Mouse (Mus musculus): ENCODE results near the gene Ttc5. TPM values are rescaled to one million over a fixed set of nuclear protein-coding genes. Genes with fewer than 3 reads are reported as not detected.

Ttc5 gene
- total and polyA plus RNA-seq, 3 experiments, result 24.2 to 28.1 TPM; not detected in 1

DNA sequence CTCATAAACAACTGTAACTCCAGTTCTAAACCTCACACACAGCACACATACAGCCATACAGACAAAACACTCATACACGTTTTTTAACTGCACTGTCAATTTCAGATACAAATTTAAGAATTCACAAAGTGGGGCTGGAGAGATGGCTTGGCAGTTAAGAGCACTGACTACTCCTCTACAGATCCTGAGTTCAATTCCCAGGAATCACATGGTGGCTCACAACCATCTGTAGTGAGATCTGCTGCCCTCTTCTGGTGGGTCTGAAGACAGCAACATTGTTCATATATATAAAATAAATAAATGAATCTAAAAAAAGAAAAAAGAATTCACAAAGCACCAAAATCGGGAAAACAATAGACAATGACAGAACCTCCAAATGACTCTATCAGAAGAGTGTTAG lies 14.0 kb downstream of the Ttc5 start:
- Histone ChIP-seq H3K9ac (ENCODE audit: control insufficient read depth, low read depth, low read length, poor library complexity, severe bottlenecking) (no peak overlapping the region), H3K9me3 (replicated peaks; ENCODE audit: insufficient read depth, low read length) (no peaks in the 10 kb centered on the region), H3K27me3 (ENCODE audit: control insufficient read depth in 1 of 2, insufficient read depth in 2 of 2, low read length in 2 of 2) (no peaks in the 10 kb centered on the region), H3K4me3 (ENCODE audit: control insufficient read depth in 1 of 2, insufficient read depth in 1 of 2, low read depth in 2 of 2, low read length in 2 of 2) (no peak overlapping the region), H3K4me1 (ENCODE audit: control insufficient read depth in 1 of 2, insufficient read depth in 2 of 2, low read length in 2 of 2) (no peaks in the 10 kb centered on the region), H3K79me2 (ENCODE audit: control insufficient read depth, insufficient read depth, low read length, poor library complexity) (no peaks in the 10 kb centered on the region), H3K36me3 (ENCODE audit: control insufficient read depth in 1 of 2, insufficient read depth in 2 of 2, low read length in 2 of 2) (peaks cover 0 to 1% of the 10 kb centered on the region in 2 experiments; a peak in 1 of 4 replicates), H3K27ac (ENCODE audit: control insufficient read depth, low read depth, low read length) (no peak overlapping the region)
- DNase-seq (ENCODE audit: low read depth, low spot score), result peak; percentile 55
- no peak for TF ChIP-seq HCFC1 (IDR thresholded peaks at IDR 0.05; ENCODE audit: low read depth, low read length)
- no peak for TF ChIP-seq MAX (IDR thresholded peaks at IDR 0.05; ENCODE audit: low read length)
- 0 out of 2 replicates have a peak, but pooled peaks have one; percentile 18 for TF ChIP-seq ZC3H11A (IDR thresholded peaks at IDR 0.05; ENCODE audit: low read depth, low read length)
- no peak for TF ChIP-seq MYB (IDR thresholded peaks at IDR 0.05; ENCODE audit: low read depth, low read length)
- no peak for TF ChIP-seq CHD2 (IDR thresholded peaks at IDR 0.05; ENCODE audit: low read length)
- no peak for TF ChIP-seq SIN3A (IDR thresholded peaks at IDR 0.05; ENCODE audit: low read length)
- TF ChIP-seq UBTF (IDR thresholded peaks at IDR 0.05; ENCODE audit: borderline replicate concordance, insufficient read depth, low read depth, low read length), result no peak
- no peak for TF ChIP-seq E2F4 (IDR thresholded peaks at IDR 0.05; ENCODE audit: borderline replicate concordance, low read depth, low read length)
- TF ChIP-seq USF2 (IDR thresholded peaks at IDR 0.05; ENCODE audit: borderline replicate concordance in 1 of 2, insufficient read depth in 1 of 2, low read depth in 1 of 2, low read length in 2 of 2), result no peak
- no peak for TF ChIP-seq MAZ (IDR thresholded peaks at IDR 0.05; ENCODE audit: low read depth, low read length)
- TF ChIP-seq ELF1 (IDR thresholded peaks at IDR 0.05; ENCODE audit: low read depth, low read length), result no peak
- TF ChIP-seq NRF1 (IDR thresholded peaks at IDR 0.05; ENCODE audit: insufficient read depth, low read depth, low read length, poor library complexity, severe bottlenecking), result no peak
- peak; percentile 38; the same call in 1 of the 2 replicates for TF ChIP-seq MYC (IDR thresholded peaks at IDR 0.05; ENCODE audit: low read depth, low read length)
- no peak for TF ChIP-seq KAT2A (conservative IDR thresholded peaks at IDR 0.05; ENCODE audit: low read depth, low read length)
- TF ChIP-seq SMC3 (IDR thresholded peaks at IDR 0.05; ENCODE audit: low read depth, low read length), result peak; percentile 23; the same call in 1 of the 2 replicates
- TF ChIP-seq GATA1 (IDR thresholded peaks at IDR 0.05; ENCODE audit: low read depth, low read length), result no peak
- no peak for TF ChIP-seq TAL1 (IDR thresholded peaks at IDR 0.05; ENCODE audit: low read length)
- no peak for TF ChIP-seq RCOR1 (IDR thresholded peaks at IDR 0.05; ENCODE audit: low read depth, low read length)
- no peak for TF ChIP-seq ETS1 (IDR thresholded peaks at IDR 0.05; ENCODE audit: low read depth, low read length)
- no peak for TF ChIP-seq TCF12 (IDR thresholded peaks at IDR 0.05; ENCODE audit: low read depth, low read length)
- TF ChIP-seq POLR2AphosphoS2 (IDR thresholded peaks at IDR 0.05; ENCODE audit: low read length), result no peak
- no peak for TF ChIP-seq EP300 (IDR thresholded peaks at IDR 0.05; ENCODE audit: low read depth in 1 of 2, low read length in 2 of 2)
- no peak for TF ChIP-seq ZMIZ1 (IDR thresholded peaks at IDR 0.05; ENCODE audit: low read depth, low read length)
- no peak for TF ChIP-seq GABPA (IDR thresholded peaks at IDR 0.05; ENCODE audit: low read depth, low read length)
- TF ChIP-seq RAD21 (IDR thresholded peaks at IDR 0.05; ENCODE audit: low read depth, low read length), result peak; percentile 30
- no peak for TF ChIP-seq MEF2A (IDR thresholded peaks at IDR 0.05; ENCODE audit: extremely low read depth, insufficient replicate concordance, low read depth, low read length, poor library complexity, severe bottlenecking)
- no peak for TF ChIP-seq POLR2AphosphoS5 (IDR thresholded peaks at IDR 0.05; ENCODE audit: borderline replicate concordance, low read depth, low read length)
- TF ChIP-seq NELFE (IDR thresholded peaks at IDR 0.05; ENCODE audit: low read depth, low read length), result no peak
- TF ChIP-seq POLR2A (IDR thresholded peaks at IDR 0.05; ENCODE audit: control insufficient read depth in 1 of 2, insufficient read depth in 1 of 2, low read depth in 1 of 2, low read length in 2 of 2, poor library complexity in 1 of 2), result no peak
- TF ChIP-seq CHD1 (IDR thresholded peaks at IDR 0.05; ENCODE audit: low read depth, low read length), result no peak
- peak; percentile 33 to 42 (median 42); a peak in 5 of 6 replicates for TF ChIP-seq CTCF (IDR thresholded peaks at IDR 0.05 in 2 of 3, conservative IDR thresholded peaks at IDR 0.05 in 1 of 3; ENCODE audit: control insufficient read depth in 1 of 3, insufficient read depth in 1 of 3, low read depth in 2 of 3, low read length in 3 of 3, poor library complexity in 1 of 3, severe bottlenecking in 1 of 3)
- no peak for TF ChIP-seq TBP (IDR thresholded peaks at IDR 0.05; ENCODE audit: low read depth, low read length)
- no peak for TF ChIP-seq MXI1 (IDR thresholded peaks at IDR 0.05; ENCODE audit: low read depth, low read length)
- no peak for TF ChIP-seq MAFK (IDR thresholded peaks at IDR 0.05; ENCODE audit: borderline replicate concordance, low read depth, low read length)
- 0 out of 2 replicates have a peak, but pooled peaks have one; percentile 13 for TF ChIP-seq ZNF384 (IDR thresholded peaks at IDR 0.05; ENCODE audit: low read depth, low read length)
- no peak for TF ChIP-seq JUND (IDR thresholded peaks at IDR 0.05; ENCODE audit: low read depth, low read length)
- no peak for TF ChIP-seq USF1 (IDR thresholded peaks at IDR 0.05; ENCODE audit: low read depth, low read length)

Measured in MEL (cell line).